Mouse (Mus musculus) lung, adult 2 months (tissue): ENCODE data around the gene Olig2.

Source experiments
- CTCF ChIP-seq: fragments of 200-500 bp; IDR thresholded peaks from 2 replicates; pipeline ENCODE4 v1.5.1; 2011; ENCODE audit warnings: mild to moderate bottlenecking, low read length, control low read depth; ENCODE audit not compliant: insufficient read depth
- POLR2A ChIP-seq: fragments of 200-500 bp; IDR thresholded peaks from 2 replicates; pipeline ENCODE4 v1.6.1; 2011; ENCODE audit warnings: low read depth, mild to moderate bottlenecking, control low read depth, low read length, borderline replicate concordance; ENCODE audit errors: extremely low read depth

DNA sequence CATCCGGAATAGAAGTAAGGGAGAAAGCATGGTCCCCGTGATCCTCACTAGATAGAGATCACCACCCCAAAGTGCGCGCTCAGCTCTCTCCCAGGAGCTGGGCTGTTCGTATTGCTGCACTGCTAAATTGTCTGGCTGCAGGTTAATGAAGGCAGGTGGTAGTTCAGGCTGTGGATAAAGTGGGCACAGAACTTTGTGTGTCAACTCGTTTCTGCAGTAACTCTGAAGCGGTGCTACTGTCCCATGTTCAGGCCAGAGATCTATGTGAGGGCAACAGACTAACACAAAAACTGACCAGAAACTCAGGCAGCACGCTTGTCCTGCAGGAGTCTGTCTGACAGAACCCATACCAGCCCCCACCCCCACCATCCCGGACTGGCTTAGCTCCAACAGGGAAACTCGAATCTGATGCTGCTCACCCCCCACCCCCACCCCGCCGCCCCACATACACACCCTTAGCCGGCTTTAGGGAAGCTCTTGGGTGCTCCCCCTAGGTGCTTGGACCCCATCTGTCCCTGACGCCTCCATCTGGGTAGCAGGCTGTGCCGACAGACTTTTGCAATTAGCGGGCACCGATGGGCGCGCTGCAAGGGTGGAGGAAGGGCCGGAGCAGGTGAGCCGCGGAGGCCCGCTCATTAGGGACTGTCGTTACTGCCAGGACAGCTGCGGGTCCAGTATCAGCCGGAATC lies 6.7 kb downstream of the Olig2 start:
- no peak for TF ChIP-seq POLR2A
- TF ChIP-seq CTCF = no peak
